Mouse (Mus musculus): ENCODE measurements around the gene Mmp2. TPM values are rescaled to one million over a fixed set of nuclear protein-coding genes. Genes with fewer than 3 reads are reported as not detected.

The Mmp2 gene
- total RNA-seq, 1 experiment, result 54.8 TPM

DNA sequence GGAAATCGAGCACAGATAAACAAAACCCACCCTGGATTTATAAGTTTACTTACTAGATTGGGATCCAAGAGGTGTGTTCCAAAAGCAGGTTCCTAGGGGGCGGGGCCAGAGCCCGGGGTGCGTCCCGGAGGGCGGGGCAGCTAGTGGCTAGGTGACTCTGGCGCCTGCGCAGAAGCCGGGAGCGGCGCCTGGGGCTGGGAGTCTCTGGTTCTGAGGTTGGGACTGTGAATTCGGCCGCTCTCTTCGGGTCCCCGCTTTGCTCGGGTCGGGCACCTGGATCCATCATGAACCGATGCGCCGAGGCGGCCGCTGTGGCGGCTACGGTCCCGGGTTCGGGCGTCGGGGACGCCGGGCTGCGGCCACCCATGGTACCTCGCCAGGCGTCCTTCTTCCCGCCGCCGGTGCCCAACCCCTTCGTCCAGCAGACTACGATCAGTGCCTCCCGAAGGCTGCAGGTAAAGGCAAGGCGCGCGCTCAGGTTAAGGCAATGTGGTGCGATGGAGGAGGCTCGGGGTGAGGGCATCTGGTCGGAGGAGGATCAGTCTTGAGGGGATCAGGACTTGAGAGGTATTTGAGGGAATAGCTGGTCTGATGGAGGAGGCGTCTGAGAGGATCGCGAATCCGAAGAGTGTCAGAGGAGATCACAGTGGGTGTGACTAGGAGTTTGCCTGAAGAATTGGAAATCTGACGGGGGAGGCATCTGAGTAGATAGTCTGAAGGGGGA is 28.2 kb downstream of the Mmp2 start, which contains the start of gene Lpcat2:
Gene Lpcat2, plus strand, starts transcription at position 169 of the 724 bp plus-strand sequence.
- no peak within 1 kb of the TSS for H3K27ac ChIP-seq (ENCODE audit: insufficient read depth, low read depth, low read length, poor library complexity, severe bottlenecking)
- H3K9me3 ChIP-seq (ENCODE audit: control insufficient read depth, insufficient read depth, low read depth, low read length), result no peaks in the 10 kb centered on the region
- DNase-seq (ENCODE audit: low read depth, low spot score), result peak; percentile 78
- H3K4me3 ChIP-seq (ENCODE audit: insufficient read depth in 1 of 2, low read depth in 1 of 2, low read length in 2 of 2, poor library complexity in 1 of 2, severe bottlenecking in 1 of 2), result peak within 1 kb of the TSS; percentile 80 to 89
- H3K4me1 ChIP-seq (ENCODE audit: control insufficient read depth in 2 of 2, insufficient read depth in 2 of 2, low read length in 2 of 2, poor library complexity in 1 of 2), result no peaks in the 10 kb centered on the region
- no peaks in the 10 kb centered on the region; the same call in 1 of the 2 replicates for H3K36me3 ChIP-seq (ENCODE audit: control insufficient read depth, insufficient read depth, low read length, poor library complexity, severe bottlenecking)
- in situ Hi-C loops (cut with MboI; ENCODE audit: low sequenced_read_pairs in 2 of 2, unreplicated experiment in 2 of 2), result no loop called here
- H3K9ac ChIP-seq (ENCODE audit: insufficient read depth, low read depth, low read length, poor library complexity, severe bottlenecking), result peak within 1 kb of the TSS; percentile 85
- no peak for TF ChIP-seq ZNF384 (IDR thresholded peaks at IDR 0.05; ENCODE audit: low read depth, low read length)
- no peak for TF ChIP-seq HCFC1 (IDR thresholded peaks at IDR 0.05; ENCODE audit: borderline replicate concordance, insufficient read depth, low read length)
- no peak for TF ChIP-seq ZC3H11A (IDR thresholded peaks at IDR 0.05; ENCODE audit: borderline replicate concordance, low read depth, low read length)
- TF ChIP-seq CHD2 (IDR thresholded peaks at IDR 0.05; ENCODE audit: low read depth, low read length), result no peak
- no peak for TF ChIP-seq MAFK (IDR thresholded peaks at IDR 0.05; ENCODE audit: insufficient read depth, low read depth, low read length)

DNA sequence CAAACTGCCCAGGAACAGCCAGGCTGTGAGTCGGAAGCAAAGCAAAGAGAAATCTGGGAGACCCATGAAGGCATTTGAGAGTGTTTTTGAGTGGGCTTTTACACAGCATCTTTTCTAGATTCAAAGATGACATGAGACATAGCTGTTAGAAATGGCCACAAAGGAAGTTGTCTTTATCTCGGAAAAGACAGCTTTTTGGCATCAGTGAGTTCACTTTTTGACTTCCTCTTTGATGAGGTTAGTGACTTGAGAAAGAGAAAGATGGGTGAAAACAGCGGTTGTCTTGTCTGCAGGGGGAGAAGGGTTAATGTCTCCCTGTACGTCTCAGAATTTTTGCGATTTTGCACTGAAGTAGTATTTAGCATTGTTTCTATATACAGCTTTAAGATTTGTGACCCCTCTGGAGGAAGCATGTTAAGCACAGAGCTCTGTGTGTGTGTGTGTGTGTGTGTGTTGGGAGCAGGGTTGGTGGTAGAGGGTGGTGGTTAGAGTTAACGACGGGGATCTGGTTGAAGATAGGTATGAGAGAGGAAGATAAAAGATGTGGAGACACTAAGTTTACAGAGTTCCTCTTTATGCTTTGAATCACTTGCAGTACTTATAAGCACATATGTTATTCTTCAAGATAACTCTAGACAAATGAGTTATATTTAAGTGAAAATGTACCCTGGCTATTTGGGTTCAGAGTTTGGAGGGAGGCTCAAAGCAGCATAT is 29.3 kb downstream of the Mmp2 start:
- no peak for DNase-seq (ENCODE audit: low read depth, low spot score)
- H3K4me1 ChIP-seq (ENCODE audit: control insufficient read depth in 2 of 2, insufficient read depth in 2 of 2, low read length in 2 of 2, poor library complexity in 1 of 2), result no peaks in the 10 kb centered on the region
- H3K4me3 ChIP-seq (ENCODE audit: insufficient read depth in 1 of 2, low read depth in 1 of 2, low read length in 2 of 2, poor library complexity in 1 of 2, severe bottlenecking in 1 of 2), result no peak overlapping the region
- no peak overlapping the region for H3K27ac ChIP-seq (ENCODE audit: insufficient read depth, low read depth, low read length, poor library complexity, severe bottlenecking)
- no peak for TF ChIP-seq HCFC1 (IDR thresholded peaks at IDR 0.05; ENCODE audit: borderline replicate concordance, insufficient read depth, low read length)
- TF ChIP-seq CHD2 (IDR thresholded peaks at IDR 0.05; ENCODE audit: low read depth, low read length), result no peak
- TF ChIP-seq ZNF384 (IDR thresholded peaks at IDR 0.05; ENCODE audit: low read depth, low read length), result no peak
- no peak for TF ChIP-seq ZC3H11A (IDR thresholded peaks at IDR 0.05; ENCODE audit: borderline replicate concordance, low read depth, low read length)
- TF ChIP-seq MAFK (IDR thresholded peaks at IDR 0.05; ENCODE audit: insufficient read depth, low read depth, low read length), result no peak
- in situ Hi-C loops (cut with MboI; ENCODE audit: low sequenced_read_pairs in 2 of 2, unreplicated experiment in 2 of 2), result no loop called here
- H3K36me3 ChIP-seq (ENCODE audit: control insufficient read depth, insufficient read depth, low read length, poor library complexity, severe bottlenecking), result no peaks in the 10 kb centered on the region; the same call in 1 of the 2 replicates
- H3K9me3 ChIP-seq (ENCODE audit: control insufficient read depth, insufficient read depth, low read depth, low read length), result no peaks in the 10 kb centered on the region
- H3K9ac ChIP-seq (ENCODE audit: insufficient read depth, low read depth, low read length, poor library complexity, severe bottlenecking), result no peak overlapping the region

DNA sequence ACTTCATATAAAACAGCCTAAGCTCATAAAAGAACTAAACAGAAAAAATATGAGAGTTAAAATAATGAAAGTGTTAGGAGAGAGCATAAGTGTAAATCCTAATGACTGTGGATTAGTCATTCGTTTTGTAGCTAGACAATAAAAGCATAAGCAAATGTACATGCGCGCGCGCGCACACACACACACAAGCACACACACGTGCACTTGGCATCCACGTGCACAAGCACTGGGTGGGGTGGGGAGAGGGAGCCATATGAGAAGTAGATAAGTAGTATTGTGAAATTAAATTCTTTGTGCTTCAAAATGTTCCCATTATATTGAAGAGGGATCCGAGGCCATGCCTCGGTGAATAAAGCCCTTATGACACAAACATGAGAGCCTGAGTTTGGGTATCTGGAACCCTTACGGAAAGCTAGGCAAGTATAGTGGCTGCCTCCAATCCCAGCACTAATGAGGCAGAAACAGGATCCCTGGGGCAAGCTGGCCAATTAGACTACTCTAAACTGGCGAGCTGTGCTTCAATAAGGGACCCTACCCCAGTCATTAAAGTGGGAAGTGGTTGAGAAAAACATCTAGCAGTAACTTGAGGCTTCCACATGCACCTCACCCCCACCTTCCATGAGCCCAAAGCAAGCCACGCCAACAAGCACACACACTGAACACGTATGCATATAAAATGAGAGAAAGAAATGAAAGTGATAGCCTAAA is 31.5 kb downstream of the Mmp2 start:
- no peak for DNase-seq (ENCODE audit: low read depth, low spot score)
- no peaks in the 10 kb centered on the region for H3K36me3 ChIP-seq (ENCODE audit: control insufficient read depth, insufficient read depth, low read length, poor library complexity, severe bottlenecking)
- TF ChIP-seq CHD2 (IDR thresholded peaks at IDR 0.05; ENCODE audit: low read depth, low read length) (no peak), MAFK (IDR thresholded peaks at IDR 0.05; ENCODE audit: insufficient read depth, low read depth, low read length) (no peak), HCFC1 (IDR thresholded peaks at IDR 0.05; ENCODE audit: borderline replicate concordance, insufficient read depth, low read length) (no peak), ZC3H11A (IDR thresholded peaks at IDR 0.05; ENCODE audit: borderline replicate concordance, low read depth, low read length) (no peak), ZNF384 (IDR thresholded peaks at IDR 0.05; ENCODE audit: low read depth, low read length) (no peak)
- H3K4me3 ChIP-seq (ENCODE audit: insufficient read depth in 1 of 2, low read depth in 1 of 2, low read length in 2 of 2, poor library complexity in 1 of 2, severe bottlenecking in 1 of 2), result no peak overlapping the region
- H3K9ac ChIP-seq (ENCODE audit: insufficient read depth, low read depth, low read length, poor library complexity, severe bottlenecking), result no peak overlapping the region
- H3K4me1 ChIP-seq (ENCODE audit: control insufficient read depth in 2 of 2, insufficient read depth in 2 of 2, low read length in 2 of 2, poor library complexity in 1 of 2), result no peaks in the 10 kb centered on the region
- in situ Hi-C loops (cut with MboI; ENCODE audit: low sequenced_read_pairs in 2 of 2, unreplicated experiment in 2 of 2), result no loop called here
- H3K9me3 ChIP-seq (ENCODE audit: control insufficient read depth, insufficient read depth, low read depth, low read length), result no peaks in the 10 kb centered on the region
- no peak overlapping the region for H3K27ac ChIP-seq (ENCODE audit: insufficient read depth, low read depth, low read length, poor library complexity, severe bottlenecking)

DNA sequence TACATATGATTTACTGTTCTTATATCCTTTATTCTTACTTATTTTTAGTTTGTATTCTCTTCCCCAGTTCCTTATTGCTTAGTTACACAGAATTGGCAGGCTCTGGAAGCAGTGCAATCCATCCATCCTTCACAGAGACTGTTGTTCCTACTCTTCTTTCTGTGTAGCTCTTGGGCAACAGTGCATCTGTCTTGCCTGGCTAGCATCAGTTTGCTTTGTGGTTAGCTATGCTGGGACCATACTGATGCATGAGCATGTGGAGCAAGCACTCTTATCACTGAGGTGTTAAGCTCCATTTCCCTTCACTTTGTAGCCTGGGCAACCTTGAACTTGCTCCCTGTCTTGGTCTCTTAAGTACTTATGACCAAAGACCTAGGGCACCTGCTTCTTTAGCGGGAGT is 34.9 kb downstream of the Mmp2 start:
- DNase-seq (ENCODE audit: low read depth, low spot score), result no peak
- no peak for TF ChIP-seq HCFC1 (IDR thresholded peaks at IDR 0.05; ENCODE audit: borderline replicate concordance, insufficient read depth, low read length)
- TF ChIP-seq ZNF384 (IDR thresholded peaks at IDR 0.05; ENCODE audit: low read depth, low read length), result no peak
- no peak for TF ChIP-seq ZC3H11A (IDR thresholded peaks at IDR 0.05; ENCODE audit: borderline replicate concordance, low read depth, low read length)
- TF ChIP-seq MAFK (IDR thresholded peaks at IDR 0.05; ENCODE audit: insufficient read depth, low read depth, low read length), result no peak
- TF ChIP-seq CHD2 (IDR thresholded peaks at IDR 0.05; ENCODE audit: low read depth, low read length), result no peak
- in situ Hi-C loops (cut with MboI; ENCODE audit: low sequenced_read_pairs in 2 of 2, unreplicated experiment in 2 of 2), result no loop called here

More for the DNA sequence above, 34.9 kb downstream of the Mmp2 start:
- Histone ChIP-seq H3K9ac (ENCODE audit: insufficient read depth, low read depth, low read length, poor library complexity, severe bottlenecking) (no peak overlapping the region), H3K4me1 (ENCODE audit: control insufficient read depth in 2 of 2, insufficient read depth in 2 of 2, low read length in 2 of 2, poor library complexity in 1 of 2) (no peaks in the 10 kb centered on the region), H3K36me3 (ENCODE audit: control insufficient read depth, insufficient read depth, low read length, poor library complexity, severe bottlenecking) (no peaks in the 10 kb centered on the region), H3K4me3 (ENCODE audit: insufficient read depth in 1 of 2, low read depth in 1 of 2, low read length in 2 of 2, poor library complexity in 1 of 2, severe bottlenecking in 1 of 2) (no peak overlapping the region), H3K27ac (ENCODE audit: insufficient read depth, low read depth, low read length, poor library complexity, severe bottlenecking) (no peak overlapping the region), H3K9me3 (ENCODE audit: control insufficient read depth, insufficient read depth, low read depth, low read length) (no peaks in the 10 kb centered on the region)
